Mouse (Mus musculus): ENCODE data around the gene Pptc7. TPM values are rescaled to one million over a fixed set of nuclear protein-coding genes. Genes with fewer than 3 reads are reported as not detected.

Pptc7 gene
- total RNA-seq, 2 experiments from 2014 or later = 18.8 to 22.0 TPM

DNA sequence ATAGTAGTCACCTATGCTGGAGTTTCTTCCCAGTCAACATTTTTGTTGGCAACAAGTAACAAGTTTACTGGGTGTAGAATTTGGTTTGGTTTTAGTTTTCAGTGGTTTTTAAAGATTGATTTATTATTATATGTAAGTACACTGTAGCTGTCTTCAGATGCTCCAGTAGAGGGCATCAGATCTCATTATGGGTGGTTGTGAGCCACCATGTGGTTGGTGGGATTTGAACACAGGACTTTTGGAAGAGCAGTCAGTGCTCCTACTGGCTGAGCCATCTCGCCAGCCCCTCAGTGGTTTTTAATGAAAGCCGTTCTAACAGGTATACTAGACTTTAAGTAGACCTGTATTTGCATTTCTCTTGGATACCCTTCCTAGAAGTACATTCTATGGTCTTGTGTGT is 18.2 kb upstream of the Pptc7 start:
- no peak for ATAC-seq (ENCODE audit: poor library complexity, severe bottlenecking)

DNA sequence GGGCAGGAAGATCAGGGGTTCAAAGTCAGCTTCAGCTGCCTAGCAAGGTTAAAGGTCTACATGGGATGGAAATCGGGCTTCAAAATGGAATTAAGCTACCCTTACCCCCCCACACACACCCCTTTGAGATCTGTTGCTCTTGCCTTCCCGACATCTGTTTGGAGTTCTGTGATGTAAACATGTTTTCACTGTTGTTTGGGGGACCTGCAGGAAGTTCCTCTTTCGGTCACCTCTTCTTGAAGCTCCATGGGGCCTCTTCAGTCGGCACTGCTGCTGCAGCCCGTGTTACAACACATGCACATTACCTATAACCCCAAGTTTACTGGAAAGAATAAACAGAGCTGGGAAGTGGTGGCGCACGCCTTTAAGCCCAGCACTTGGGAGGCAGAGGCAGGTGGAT is 17.0 kb upstream of the Pptc7 start:
- ATAC-seq (ENCODE audit: poor library complexity, severe bottlenecking) = no peak

DNA sequence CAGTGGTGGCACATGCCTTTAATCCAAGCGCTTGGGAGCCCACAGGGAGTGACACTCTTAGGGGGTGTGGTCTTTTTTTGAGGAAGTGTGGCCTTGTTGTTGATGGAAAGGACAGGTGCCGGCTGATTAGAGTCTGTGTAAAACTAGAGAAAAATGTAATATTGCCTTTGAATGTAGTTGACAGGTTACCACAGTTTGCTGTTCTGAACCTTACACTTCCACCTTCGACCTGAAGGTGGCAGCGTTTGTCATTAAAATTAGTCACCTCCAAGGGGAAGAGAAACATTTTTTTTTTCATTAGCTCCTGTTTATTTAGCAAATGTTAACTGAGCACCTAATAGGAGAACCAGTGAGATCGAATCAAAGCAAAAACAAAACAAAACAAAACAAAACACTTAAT is 16.3 kb upstream of the Pptc7 start:
- ATAC-seq (ENCODE audit: poor library complexity, severe bottlenecking) = 0 out of 2 replicates have a peak, but pooled peaks have one; percentile 16

DNA sequence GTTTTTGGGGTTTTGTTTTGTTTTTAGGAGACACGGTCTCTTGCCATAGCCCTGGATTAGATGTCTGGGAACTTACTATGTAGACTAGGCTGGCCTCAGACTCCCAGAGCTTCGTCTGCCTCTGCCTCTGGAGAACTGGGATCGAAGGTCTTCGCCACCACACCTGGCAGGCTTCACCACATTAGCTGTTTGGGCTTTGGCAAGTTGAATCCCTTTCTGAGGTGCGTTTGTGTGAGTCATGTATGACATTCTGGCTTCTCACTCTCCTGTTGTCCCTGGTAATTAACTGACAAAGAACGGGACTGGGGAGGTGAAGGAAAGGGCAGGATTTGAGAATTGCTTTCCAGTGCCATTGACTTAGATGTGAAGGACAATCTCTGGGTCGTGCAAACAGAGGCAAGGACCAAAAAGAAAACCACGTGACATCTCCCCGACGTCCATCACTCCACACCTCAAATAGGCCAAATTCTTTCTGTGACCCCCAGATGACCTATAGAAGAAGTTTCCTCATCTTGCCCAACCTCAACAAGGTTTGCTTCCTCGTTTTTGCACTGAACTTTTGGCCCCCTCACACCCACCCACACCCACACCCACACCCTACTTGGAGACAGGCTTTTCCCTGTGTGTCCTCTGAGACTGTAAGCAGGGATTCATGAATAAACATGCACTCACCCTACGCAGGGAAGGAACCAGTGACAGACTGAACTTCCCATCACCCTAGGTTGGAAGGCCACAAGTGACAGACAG is 15.1 kb upstream of the Pptc7 start:
- ATAC-seq (ENCODE audit: poor library complexity, severe bottlenecking) = peak; percentile 42

DNA sequence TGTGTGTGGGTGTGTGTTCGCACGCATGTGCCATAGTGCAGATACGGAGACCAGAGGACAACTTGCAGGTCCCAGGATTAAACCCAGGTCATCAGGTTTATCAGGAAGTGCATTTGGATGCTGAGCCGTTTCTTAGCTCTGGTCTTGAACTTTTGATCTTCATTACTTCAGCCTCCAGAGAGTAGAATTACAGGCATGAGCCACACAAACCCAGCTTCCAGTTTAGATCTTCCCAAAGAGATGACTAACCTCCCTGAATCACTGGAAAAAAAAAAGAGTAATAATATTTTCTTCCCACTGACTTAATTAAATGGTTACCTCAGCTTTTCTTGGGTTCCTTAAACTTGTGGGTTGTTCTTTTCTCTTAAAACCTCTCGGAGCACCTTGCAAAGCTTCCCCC is 11.3 kb upstream of the Pptc7 start:
- no peak for ATAC-seq (ENCODE audit: poor library complexity, severe bottlenecking)

DNA sequence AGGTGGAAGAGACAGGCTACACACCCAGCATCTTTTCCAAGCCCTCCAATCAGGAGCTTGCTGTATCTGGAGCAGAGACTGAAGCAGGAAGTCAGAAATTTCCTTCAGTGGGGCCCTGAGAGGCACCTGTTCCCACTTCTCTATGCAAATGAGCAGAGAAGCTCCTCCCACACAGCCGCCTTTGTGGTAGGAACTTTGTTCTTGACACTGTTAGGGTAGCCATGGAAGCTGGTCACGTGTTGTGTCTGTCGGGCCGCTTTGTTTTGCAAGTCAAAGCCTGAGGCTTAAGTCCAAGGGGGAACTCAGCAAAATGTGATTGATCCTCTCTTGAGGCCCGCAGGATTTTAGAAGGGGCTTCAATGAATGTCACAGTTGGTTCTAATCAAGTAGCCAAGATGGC is 9.4 kb upstream of the Pptc7 start:
- ATAC-seq (ENCODE audit: poor library complexity, severe bottlenecking) = peak; percentile 98

DNA sequence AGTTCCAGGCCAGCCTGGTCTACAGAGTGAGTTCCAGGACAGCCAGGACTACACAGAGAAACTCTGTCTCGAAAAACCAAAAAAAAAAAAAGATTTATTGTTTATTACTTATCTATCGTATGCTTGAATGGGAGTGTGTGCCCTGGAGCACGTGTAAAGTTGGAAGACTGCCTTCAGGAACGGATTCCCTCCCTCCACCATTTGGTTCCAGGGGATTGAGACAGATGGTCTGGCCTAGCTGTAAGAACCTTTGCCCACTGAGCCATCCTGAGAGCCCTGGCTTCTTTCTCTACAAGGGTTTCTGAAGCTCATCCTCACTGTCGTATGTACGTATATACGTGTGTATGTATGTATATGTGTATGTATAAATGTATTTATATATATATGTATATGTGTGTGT is 5.2 kb upstream of the Pptc7 start:
- ATAC-seq (ENCODE audit: poor library complexity, severe bottlenecking) = no peak

DNA sequence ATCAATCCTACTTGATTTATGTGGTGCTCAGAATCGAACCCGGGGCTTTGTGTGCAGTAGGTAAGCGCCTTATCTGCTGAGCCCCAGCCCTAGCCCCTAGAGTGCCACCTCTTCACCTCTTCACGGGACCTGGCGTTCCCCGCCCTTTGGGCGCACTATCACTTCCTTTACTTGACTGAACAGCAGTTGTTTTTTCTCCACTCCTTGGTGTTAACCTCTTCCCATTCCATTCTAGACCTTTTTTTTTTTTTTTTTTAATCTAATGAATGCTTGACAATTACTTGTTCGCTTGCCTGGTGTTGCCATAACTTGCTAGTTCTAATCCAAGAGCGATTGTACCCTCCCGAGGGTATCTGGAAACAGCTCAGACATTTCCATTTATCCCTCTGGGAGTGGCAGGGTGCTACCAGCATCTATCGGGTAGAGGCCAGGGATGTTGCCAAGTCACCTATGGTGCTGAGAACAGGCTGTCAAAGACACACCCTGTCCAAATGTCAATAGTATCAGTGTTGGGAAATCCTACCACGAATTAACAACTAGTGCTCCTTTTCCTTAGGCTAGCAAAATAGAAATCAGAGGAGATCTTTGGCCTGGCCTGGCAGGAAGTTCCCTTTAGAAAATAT is 4.3 kb upstream of the Pptc7 start:
- no peak for ATAC-seq (ENCODE audit: poor library complexity, severe bottlenecking)

DNA sequence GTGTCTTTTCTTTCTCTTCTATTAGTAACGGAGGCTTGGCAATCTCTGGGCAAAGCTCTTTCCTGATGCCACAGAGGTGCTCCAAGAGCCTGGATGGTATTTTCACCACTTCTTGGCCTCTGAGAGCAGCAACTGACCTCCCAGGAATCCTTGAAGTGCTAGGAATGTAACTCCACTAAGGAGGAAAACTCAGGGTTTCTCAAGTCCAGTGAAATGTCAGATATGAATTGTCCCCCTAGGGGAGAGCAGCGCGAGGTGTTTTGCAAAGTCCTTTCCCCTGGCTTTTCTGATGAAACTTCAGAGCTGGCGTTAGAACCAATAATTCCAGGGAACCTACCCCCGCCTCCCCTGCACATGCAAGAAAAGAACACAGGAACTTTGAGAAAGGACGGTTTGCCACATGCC is 3.7 kb upstream of the Pptc7 start:
- no peak for ATAC-seq (ENCODE audit: poor library complexity, severe bottlenecking)

DNA sequence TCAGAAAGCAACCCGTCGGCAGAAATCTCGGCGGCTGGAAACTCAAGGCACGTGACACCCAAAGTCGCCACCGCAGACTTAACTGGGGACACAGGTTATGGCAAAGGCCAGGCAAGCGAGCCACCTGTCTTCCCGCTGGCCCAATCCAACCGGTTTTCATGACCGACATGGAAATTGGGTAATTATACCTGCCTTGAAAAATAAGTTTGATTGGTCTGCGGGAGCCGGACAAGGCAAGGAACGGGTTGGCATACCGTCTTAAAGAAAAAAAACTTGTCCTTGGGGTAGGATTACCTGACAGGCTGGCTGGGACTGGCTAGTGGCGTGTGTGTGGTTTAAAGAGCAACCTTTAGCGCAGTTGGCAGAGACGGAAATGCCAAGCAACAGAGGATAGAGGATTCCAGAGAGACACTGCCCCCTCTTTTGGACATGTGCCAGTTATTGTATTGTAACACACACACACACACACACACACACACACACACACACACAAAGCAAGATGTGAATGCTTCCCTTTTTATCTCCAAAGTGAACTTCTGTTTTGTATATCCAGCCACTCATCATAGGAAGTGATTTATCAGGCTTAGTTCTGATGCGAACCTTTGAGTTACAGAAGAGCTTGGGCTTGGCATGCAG is 3.2 kb upstream of the Pptc7 start:
- peak; percentile 54 for ATAC-seq (ENCODE audit: poor library complexity, severe bottlenecking)

DNA sequence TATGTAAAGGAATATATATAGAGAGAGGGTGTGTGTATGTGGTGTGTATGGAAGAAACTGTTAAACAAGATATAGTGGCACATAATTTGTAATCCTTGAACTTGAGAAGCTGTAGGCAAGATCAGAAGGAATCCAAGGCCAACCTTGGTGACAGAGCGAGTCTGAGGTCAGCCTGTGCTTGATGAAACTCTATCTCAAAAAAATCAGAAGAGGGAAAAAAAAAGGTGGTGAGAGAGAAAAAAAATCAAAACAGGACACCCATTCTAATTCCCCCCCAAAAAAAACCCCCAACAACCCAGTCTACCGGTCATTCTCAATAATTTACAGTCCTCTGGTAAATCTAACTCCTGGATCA is 360 bp upstream of the Pptc7 start:
- no peak for ATAC-seq (ENCODE audit: poor library complexity, severe bottlenecking)

DNA sequence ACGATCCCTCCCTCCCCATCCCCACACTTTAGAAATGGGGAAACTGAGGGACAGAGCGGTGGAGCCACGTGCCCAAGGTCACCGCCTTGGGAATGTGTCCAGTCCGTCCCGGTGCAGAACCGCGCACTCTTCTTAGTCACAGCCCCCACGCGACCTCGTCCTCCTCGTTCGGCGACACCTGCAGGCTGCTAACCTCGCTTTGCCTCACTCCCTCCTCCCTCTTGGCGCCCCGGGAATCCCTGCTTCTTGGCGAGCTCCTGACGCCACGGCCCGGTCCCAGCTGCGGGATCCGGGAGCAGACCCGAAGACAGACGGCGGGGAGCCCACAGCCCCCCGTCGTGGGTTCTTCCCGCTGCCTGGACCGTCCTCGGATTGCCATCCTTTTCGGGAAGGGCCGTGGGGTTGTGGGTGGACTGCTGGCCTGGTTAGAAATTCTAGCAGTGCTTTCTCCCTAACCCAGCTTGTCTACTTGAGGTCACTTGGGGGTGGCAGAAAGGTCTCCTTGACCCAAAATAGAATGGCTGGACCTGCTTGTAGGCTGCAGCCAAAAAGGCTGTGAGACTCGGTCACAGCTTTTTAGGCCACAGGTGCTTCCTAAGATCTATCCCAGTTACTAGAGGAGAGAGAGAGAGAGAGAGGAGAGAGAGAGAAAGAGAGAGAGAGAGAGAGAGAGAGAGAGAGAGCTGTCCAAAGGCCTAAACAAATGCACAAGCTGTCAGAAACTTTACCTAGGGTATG is 1.0 kb downstream of the Pptc7 start:
- ATAC-seq (ENCODE audit: poor library complexity, severe bottlenecking) = 0 out of 2 replicates have a peak, but pooled peaks have one; percentile 14

DNA sequence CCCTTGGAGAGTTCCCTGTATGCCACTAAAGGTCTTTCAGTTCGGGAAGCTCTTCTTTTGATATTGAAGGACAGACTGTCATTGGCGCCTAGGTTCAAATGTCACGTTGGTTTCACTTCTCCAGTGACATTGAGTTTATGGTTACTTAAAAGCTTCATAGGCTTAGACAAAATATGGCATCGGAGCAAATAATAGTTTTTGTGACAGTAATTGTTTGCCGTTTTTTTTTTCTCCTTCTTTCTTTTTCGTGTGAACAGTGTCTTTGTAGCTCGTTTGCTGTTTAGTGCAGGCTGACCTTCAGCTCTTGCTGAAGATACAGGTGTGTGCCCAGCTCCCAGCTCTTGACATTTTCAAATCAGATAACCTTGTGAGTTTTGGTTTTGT is 1.6 kb downstream of the Pptc7 start:
- ATAC-seq (ENCODE audit: poor library complexity, severe bottlenecking) = no peak

DNA sequence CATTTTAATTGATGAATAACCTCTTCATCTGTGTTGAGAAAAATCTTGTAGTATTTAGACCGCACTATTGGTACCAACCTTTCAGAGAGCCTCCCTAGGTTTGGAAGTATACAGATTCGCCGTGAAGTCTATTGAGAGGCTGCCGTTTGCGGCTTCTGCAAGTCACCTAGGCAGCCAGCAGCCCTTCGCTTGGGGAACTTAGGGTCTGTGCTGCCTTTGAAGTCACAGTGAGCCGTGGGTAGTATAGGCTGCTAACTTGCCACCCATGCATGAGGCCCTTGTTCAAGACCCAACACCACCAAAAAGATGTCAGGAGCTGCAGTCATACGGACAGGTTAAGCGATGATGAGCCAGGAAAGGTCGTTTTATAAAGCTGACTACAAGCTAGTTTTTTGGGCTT is 2.0 kb downstream of the Pptc7 start:
- ATAC-seq (ENCODE audit: poor library complexity, severe bottlenecking) = no peak

DNA sequence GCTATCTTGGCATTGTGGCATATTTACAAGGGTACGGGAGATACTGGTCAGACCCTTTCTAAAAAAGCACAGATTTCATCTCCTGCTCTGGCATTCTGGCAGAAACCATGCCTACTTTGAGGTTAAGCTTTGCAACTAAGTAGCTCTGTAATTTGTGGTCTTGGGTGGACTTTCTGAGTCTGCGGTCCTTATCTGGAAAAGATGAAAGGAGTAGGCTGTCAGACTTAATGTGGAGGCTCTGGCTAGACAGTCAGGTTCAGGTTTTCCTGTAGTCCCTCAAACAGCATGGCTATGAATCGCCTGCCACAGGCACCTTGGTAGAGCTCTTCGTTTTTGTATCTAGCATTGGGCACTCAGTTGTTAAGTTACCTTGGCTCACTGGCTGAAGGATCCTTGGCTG is 2.9 kb downstream of the Pptc7 start:
- no peak for ATAC-seq (ENCODE audit: poor library complexity, severe bottlenecking)

DNA sequence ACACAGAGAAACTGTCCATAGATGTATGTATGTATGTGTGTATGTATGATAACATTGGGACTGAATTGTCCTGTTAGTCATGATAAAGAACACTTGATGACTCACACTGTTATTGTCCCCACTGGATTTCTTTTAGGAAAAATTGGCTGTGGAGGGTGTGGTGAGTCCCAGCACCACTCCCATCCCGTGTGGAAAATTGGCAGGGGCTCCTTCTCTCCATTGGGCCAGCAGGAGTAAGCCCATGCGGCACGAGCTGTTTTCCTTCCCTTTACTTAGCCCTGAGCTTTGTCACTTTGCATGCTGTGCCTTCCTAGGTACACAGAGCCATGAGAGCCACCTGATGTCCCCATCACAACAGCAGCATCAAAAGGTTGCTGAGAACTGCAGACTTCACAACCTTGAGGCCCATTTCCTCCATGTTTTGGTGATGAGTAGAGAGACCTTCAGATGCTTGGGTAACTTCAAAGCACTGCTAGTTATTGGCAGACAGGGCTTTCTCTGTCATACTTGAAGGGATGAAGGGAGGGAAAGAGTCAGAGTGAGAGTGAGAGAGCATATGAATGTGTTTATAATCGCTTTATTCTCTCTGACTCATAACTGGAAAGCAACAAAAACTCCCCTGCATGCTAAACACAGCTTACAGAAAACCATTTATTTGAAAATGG is 4.1 kb downstream of the Pptc7 start:
- ATAC-seq (ENCODE audit: poor library complexity, severe bottlenecking) = no peak

DNA sequence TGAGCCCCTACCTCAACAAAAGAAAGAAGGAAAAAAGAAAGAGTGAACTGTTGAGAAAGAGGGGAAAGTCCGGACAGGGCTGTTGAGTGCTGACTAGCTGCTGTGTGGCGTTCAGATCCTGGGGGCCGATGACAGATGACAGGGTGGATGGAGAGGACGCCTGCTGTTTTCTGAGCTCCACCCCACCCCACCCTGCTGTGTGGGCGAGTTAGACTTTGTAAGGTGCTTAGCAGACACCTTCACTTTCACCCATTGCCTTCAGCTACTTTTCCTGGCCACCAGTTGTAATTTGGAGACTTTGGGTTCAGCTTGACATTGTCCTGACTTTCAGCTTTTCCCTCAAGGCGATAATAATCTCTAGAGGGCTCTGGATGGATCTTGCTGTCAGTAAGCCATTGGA is 7.0 kb downstream of the Pptc7 start:
- no peak for ATAC-seq (ENCODE audit: poor library complexity, severe bottlenecking)

DNA sequence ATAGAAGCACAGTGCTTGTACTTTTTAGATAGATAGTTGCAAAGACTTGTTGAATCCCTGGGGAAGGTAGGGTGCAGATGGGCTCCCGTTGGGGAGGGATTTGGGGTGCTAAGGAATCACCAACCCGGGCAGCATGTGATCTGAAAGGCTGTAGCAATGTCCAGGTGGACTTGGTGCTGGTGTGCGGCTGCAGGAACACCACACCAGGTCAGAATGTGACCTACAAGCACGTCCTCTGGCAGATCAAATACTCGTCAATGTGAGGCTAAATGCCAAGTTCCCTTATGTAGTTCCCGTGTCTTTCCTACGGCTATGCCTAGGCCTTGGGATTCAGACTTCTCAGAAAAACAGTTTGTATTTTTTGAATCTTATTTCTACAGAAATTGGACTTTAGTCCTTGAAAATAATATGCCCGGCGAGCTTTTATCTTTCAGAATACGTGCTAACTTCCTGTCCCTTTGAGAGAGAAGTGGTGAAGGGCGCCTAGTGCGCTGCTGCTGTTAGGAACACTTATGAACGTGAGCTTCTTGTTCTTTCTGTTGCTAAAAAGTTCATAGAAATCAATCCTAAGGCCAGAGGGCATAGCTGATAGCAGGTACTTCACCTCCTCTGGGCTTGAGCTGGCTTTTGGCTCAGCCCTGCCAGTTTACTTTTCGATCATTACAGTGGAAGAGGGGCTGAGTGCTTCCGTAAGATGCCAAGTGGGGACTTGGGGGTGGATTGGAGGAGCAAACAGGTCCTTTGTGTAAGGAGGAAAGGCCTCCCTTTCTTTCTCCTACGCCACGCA is 7.6 kb downstream of the Pptc7 start:
- ATAC-seq (ENCODE audit: poor library complexity, severe bottlenecking) = no peak

DNA sequence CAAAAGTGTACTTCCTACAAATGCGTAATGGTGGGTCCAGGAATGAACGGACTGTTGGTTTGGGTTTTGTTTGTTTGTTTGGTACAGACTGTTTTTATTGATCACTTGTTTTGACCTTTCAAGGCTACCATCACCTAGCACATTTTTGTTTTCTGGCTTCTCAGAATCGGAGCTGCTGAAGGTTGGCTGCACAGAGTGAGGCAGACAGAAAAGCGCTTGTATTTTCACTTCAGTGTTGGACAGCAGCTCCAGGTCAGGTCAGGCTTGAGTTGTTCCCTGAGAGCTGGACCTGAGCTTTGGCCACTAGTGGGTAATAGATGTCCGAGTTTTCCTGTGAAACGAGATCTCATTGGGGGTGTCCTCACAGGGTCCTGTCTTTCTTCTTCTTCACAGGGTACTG is 9.0 kb downstream of the Pptc7 start:
- ATAC-seq (ENCODE audit: poor library complexity, severe bottlenecking) = no peak

DNA sequence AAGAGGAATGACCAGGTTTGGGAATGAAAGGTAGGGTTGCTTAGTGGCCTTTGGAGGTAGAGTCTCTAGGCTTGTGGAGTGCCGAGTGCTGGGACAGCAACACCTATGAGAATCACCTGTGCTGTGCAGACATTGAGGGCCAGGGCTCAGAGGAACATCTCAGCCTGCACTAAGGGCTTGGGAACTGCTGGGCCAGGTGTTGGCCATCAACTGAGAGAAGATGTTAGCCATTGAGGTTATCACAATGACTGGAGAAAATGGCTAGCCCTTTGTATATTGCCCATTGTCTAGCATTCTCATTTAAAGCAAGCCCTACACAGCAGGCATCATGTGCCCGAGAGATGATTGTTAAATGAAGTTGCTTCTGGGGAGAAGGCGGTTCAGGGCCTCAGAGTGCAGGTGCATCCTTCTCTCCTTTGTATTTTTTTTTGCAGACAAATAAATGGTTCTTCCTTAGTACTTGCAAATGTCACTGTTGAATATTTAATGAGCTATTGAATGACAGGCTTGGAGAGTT is 10.1 kb downstream of the Pptc7 start:
- no peak for ATAC-seq (ENCODE audit: poor library complexity, severe bottlenecking)

Measured in megakaryocyte, adult 5-6 weeks (primary cell).